Mouse (Mus musculus) embryonic facial prominence, embryonic 14.5 days (tissue): Measurements from ENCODE around the gene Ttll10. TPM values are rescaled to one million over a fixed set of nuclear protein-coding genes. Genes with fewer than 3 reads are reported as not detected.

ENCODE experiments used
- ATAC-seq: fragments of 200-750 bp; cut with Nextera tagmentation; 2 replicates; pipeline ENCODE4 v1.8.0; 2017; ENCODE audit warnings: low read depth, moderate number of reproducible peaks, moderate TSS enrichment
- DNase-seq: peaks from one replicate; pipeline ENCODE4 v3.0.0-alpha.2; 2015; ENCODE audit warnings: low spot score
- H3K27ac ChIP-seq: fragments of 300-500 bp; sonication (generic); replicated peaks from 2 replicates; pipeline ENCODE4 v1.5.1; 2014; ENCODE audit warnings: low read depth, mild to moderate bottlenecking, low read length, moderate library complexity
- H3K27me3 ChIP-seq: fragments of 300-500 bp; sonication (generic); replicated peaks from 2 replicates; pipeline ENCODE4 v1.6.1; 2014; ENCODE audit warnings: low read length; ENCODE audit not compliant: control insufficient read depth, insufficient read depth
- H3K36me3 ChIP-seq: fragments of 300-500 bp; sonication (generic); 2 replicates; pipeline ENCODE4 v1.6.1; 2014; ENCODE audit warnings: low read length, mixed read lengths; ENCODE audit not compliant: control insufficient read depth, insufficient read depth
- H3K4me1 ChIP-seq: fragments of 300-500 bp; sonication (generic); 2 replicates; pipeline ENCODE4 v1.6.1; 2014; ENCODE audit warnings: antibody characterized with exemption, low read length; ENCODE audit not compliant: control insufficient read depth, insufficient read depth
- H3K4me2 ChIP-seq: fragments of 300-500 bp; sonication (generic); 2 replicates; pipeline ENCODE4 v1.6.1; 2014; ENCODE audit warnings: low read depth, mild to moderate bottlenecking, low read length, moderate library complexity, mixed read lengths
- H3K4me3 ChIP-seq: fragments of 300-500 bp; sonication (generic); 2 replicates; pipeline ENCODE4 v1.5.1; 2014; ENCODE audit warnings: low read depth, mild to moderate bottlenecking, low read length
- H3K9ac ChIP-seq: fragments of 300-500 bp; sonication (generic); 2 replicates; pipeline ENCODE4 v1.6.1; 2014; ENCODE audit warnings: low read depth, mild to moderate bottlenecking, low read length, moderate library complexity, mixed read lengths
- H3K9me3 ChIP-seq: fragments of 300-500 bp; sonication (generic); 2 replicates; pipeline ENCODE4 v1.6.1; 2016; ENCODE audit warnings: low read length; ENCODE audit not compliant: control insufficient read depth
- WGBS: fragments of 180-500 bp; shearing (Covaris S2); extraction: QIAGEN DNeasy Blood & Tissue Kit; methylation state at CpG from one replicate; pipeline ENCODE4 v1.1.7; 2014; 5-methylcytosine and 5-hydroxymethylcytosine counted together
- polyA plus RNA-seq: library from polyadenylated mRNA; unstranded; fragments of >200 nt; fragmentation: Nextera tagmentation; extraction: Ambion mirVana; gene quantifications from 2 replicates; pipeline ENCODE4 v1.2.1, GENCODE M21; 2014

Ttll10 gene
- polyA plus RNA-seq, 1 experiment from 2014 or later = 1.2 TPM

DNA sequence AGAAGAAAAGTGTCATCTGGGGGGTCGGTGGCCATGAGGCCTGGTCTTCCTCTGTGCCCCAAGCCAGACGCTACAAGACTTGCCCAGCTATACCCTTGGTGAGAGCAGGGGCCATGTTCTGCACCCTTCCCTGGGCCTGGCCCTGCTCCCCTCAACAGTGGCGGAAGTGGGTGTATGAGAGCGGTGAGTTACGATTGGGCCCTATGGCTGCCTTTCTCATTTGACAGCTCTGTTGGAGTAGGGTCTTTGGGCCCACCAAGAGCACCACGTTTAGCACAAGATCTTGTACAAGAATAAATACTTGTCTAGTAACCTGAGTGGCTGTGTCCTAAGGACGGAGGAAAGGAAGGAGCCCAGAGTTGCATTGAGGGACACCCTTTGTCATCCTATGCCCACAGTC lies 30.6 kb downstream of the Ttll10 start:
- Histone ChIP-seq H3K4me1 (peaks cover 17% of the 10 kb centered on the region), H3K36me3 (peaks cover 18% of the 10 kb centered on the region; the same call in 1 of the 2 replicates), H3K9ac (no peak overlapping the region), H3K9me3 (no peaks in the 10 kb centered on the region), H3K4me2 (no peak overlapping the region), H3K27me3 (no peaks in the 10 kb centered on the region), H3K27ac (no peak overlapping the region), H3K4me3 (no peak overlapping the region)
- no peak for DNase-seq
- no peak for ATAC-seq
- WGBS = 97% methylated on average over 7 of the region's 7 CpGs

GRCm38 (mm10) chr4:156026013-156026412 lies 33.2 kb downstream of the Ttll10 start, which contains the start of gene Tnfrsf18:
Gene Tnfrsf18 (plus strand): TSS chr4:156026164.
- DNase-seq (peak; percentile 54), ATAC-seq (peak; percentile 38; the same call in 1 of the 2 replicates)
- WGBS = 43% methylated on average over 4 of the region's 4 CpGs
- Histone ChIP-seq H3K4me1 (peaks cover 10% of the 10 kb centered on the region; the same call in 1 of the 2 replicates), H3K36me3 (peaks cover 18% of the 10 kb centered on the region; the same call in 1 of the 2 replicates), H3K9me3 (no peaks in the 10 kb centered on the region), H3K27ac (no peak within 1 kb of the TSS), H3K27me3 (no peaks in the 10 kb centered on the region), H3K4me2 (no peak within 1 kb of the TSS), H3K9ac (no peak within 1 kb of the TSS), H3K4me3 (no peak within 1 kb of the TSS)

DNA sequence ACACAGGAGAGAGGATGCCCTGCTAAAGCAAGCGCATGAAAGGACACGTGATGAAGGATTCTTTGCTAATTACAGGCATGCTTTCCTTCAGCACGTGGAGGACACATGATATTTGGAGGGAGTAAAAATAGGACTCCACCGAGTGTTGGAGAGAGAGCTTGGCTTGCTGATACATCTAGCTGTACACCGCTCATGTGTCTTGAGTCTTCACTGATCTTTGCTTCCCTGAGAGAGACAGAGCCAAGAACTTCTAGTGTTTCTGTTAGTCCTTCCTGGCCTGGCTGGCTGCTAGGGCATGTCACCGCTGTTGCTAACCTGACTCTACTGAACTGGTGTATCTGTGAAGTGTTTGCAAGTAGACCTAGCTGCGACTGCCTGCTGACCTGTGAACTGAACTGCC lies 35.0 kb downstream of the Ttll10 start:
- Histone ChIP-seq H3K4me3 (no peak overlapping the region), H3K27ac (no peak overlapping the region), H3K9ac (no peak overlapping the region), H3K4me1 (no peaks in the 10 kb centered on the region), H3K36me3 (peaks cover 24% of the 10 kb centered on the region; the same call in 1 of the 2 replicates), H3K27me3 (no peaks in the 10 kb centered on the region), H3K9me3 (no peaks in the 10 kb centered on the region), H3K4me2 (no peak overlapping the region)
- WGBS = 87% methylated on average over 7 of the region's 7 CpGs
- ATAC-seq (no peak), DNase-seq (no peak)

DNA sequence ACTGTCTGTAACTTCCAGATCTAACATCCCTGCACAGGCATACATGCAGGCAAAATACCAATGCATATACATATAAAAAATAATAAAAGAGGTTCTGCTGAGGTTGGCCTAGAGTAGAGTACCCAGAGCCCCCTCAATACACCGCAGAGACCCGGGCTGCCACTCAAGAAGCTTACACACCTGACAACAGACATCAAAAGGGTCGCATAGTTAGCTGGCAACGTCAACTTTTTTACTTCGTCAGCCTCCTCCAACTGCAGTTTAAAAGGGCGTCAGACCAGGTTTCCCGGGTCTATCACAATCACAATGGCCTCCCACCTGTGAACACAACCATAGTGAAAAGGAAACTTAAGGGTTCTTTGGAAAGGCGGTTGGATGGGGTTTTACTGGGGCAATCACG lies 35.7 kb downstream of the Ttll10 start:
- DNase-seq = no peak
- 84% methylated on average over 9 of the region's 9 CpGs for WGBS
- H3K9me3 ChIP-seq = no peaks in the 10 kb centered on the region
- no peaks in the 10 kb centered on the region for H3K27me3 ChIP-seq
- no peak overlapping the region for H3K4me3 ChIP-seq
- H3K27ac ChIP-seq = no peak overlapping the region
- H3K4me2 ChIP-seq = no peak overlapping the region
- no peak overlapping the region for H3K9ac ChIP-seq
- ATAC-seq = no peak
- H3K4me1 ChIP-seq = no peaks in the 10 kb centered on the region
- H3K36me3 ChIP-seq = peaks cover 19% of the 10 kb centered on the region; the same call in 1 of the 2 replicates

DNA sequence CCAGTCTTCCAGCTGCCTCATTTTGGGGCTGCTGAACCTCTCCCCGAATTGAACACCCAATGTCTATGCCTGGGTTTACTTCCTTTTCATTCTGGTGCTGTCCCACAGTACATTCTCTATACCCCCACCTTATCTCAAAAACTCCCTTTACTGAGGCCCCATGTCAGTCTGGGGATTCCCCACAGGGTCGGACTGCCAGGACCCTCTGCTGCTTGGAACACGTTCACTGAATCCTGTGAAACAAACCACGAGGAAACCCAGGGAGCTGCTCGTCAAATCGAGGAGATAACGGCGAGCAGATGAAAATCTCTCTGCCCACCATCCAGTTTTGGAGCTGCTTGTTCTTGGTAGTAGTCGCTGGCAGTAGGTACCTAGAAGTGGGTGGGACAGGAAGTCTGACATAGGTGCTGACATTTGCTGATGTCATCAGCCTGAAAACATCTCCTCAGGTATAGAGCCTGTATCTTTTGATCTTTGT lies 37.2 kb downstream of the Ttll10 start:
- Histone ChIP-seq H3K36me3 (0 out of 2 replicates have a peak, but pooled peaks cover 6% of the 10 kb centered on the region), H3K27ac (no peak overlapping the region), H3K9ac (no peak overlapping the region), H3K27me3 (no peaks in the 10 kb centered on the region), H3K4me1 (no peaks in the 10 kb centered on the region), H3K4me2 (no peak overlapping the region), H3K4me3 (no peak overlapping the region), H3K9me3 (no peaks in the 10 kb centered on the region)
- 68% methylated on average over 9 of the region's 9 CpGs for WGBS
- ATAC-seq (no peak), DNase-seq (no peak)

GRCm38 (mm10) chr4:156021381-156021780 lies 37.8 kb downstream of the Ttll10 start:
- H3K4me2 ChIP-seq = no peak overlapping the region
- 82% methylated on average over 3 of the region's 3 CpGs for WGBS
- H3K27ac ChIP-seq = no peak overlapping the region
- ATAC-seq (no peak), DNase-seq (no peak)
- H3K27me3 ChIP-seq = no peaks in the 10 kb centered on the region
- H3K4me1 ChIP-seq = no peaks in the 10 kb centered on the region
- H3K4me3 ChIP-seq = no peak overlapping the region
- H3K9me3 ChIP-seq = no peaks in the 10 kb centered on the region
- H3K36me3 ChIP-seq = peaks cover 6% of the 10 kb centered on the region; the same call in 1 of the 2 replicates
- no peak overlapping the region for H3K9ac ChIP-seq

DNA sequence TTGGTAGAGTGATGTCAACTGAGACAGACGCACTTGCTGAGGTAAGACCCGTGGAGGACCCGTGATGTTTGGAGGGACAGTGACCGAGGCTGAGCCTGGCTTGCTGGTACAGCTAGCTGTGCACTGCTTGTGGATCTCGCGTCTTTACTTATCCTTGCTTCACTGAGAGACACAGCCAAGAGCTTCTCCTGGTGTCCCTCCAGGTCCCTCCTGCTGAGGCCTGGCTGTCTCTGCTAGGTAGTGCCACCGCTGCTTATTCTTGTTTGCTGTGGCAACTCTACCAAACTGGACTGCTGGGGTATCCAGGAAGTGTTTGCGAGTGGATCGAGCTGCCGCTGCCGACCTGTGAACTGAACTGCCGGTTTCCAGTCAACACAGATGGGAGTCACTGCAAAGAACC lies 39.4 kb downstream of the Ttll10 start:
- Histone ChIP-seq H3K36me3 (peaks cover 16% of the 10 kb centered on the region; the same call in 1 of the 2 replicates), H3K4me1 (no peaks in the 10 kb centered on the region), H3K9ac (no peak overlapping the region), H3K27me3 (no peaks in the 10 kb centered on the region), H3K4me3 (no peak overlapping the region), H3K9me3 (no peaks in the 10 kb centered on the region), H3K4me2 (no peak overlapping the region), H3K27ac (no peak overlapping the region)
- ATAC-seq (no peak), DNase-seq (no peak)
- WGBS = 86% methylated on average over 12 of the region's 12 CpGs

DNA sequence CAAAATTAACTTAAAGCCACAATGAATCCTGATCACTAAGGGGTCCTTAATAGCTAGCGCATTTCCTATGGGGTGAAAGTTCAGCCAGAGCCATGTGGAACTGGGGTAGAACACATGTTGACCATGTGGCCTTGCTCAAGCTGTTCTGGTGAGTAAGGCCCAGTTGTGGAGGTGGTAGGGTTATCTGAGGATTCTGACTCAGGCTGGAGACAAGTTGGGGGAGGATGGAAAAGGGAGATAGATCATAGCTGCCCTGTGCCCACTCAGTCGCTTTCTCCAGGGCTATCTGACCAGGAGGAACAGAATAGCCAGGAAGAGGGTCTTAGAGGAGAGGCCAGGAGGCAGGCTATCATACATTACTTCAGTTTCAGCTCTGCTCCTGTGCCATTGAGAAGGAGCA lies 44.8 kb downstream of the Ttll10 start:
- Histone ChIP-seq H3K27ac (no peak overlapping the region), H3K4me3 (no peak overlapping the region), H3K9me3 (no peaks in the 10 kb centered on the region), H3K36me3 (peaks cover 58% of the 10 kb centered on the region), H3K9ac (no peak overlapping the region), H3K27me3 (no peaks in the 10 kb centered on the region), H3K4me1 (no peaks in the 10 kb centered on the region), H3K4me2 (no peak overlapping the region)
- no peak for DNase-seq
- ATAC-seq = no peak
- WGBS = 83% methylated on average over 2 of the region's 2 CpGs

GRCm38 (mm10) chr4:156013637-156014036 lies 45.6 kb downstream of the Ttll10 start, which contains the start of gene Tnfrsf4:
Gene Tnfrsf4 (plus strand): TSS chr4:156013843.
- Histone ChIP-seq H3K27me3 (no peaks in the 10 kb centered on the region), H3K4me3 (no peak within 1 kb of the TSS), H3K4me2 (no peak within 1 kb of the TSS), H3K36me3 (peaks cover 64% of the 10 kb centered on the region), H3K9me3 (no peaks in the 10 kb centered on the region), H3K9ac (no peak within 1 kb of the TSS), H3K4me1 (no peaks in the 10 kb centered on the region), H3K27ac (no peak within 1 kb of the TSS)
- ATAC-seq (no peak), DNase-seq (no peak)
- WGBS = 85% methylated on average over 8 of the region's 8 CpGs
